Mouse (Mus musculus) spleen, adult 2 months (tissue): ENCODE results near the gene 1300017J02Rik. TPM values are rescaled to one million over a fixed set of nuclear protein-coding genes. Genes with fewer than 3 reads are reported as not detected.
"Not testable (repeated sequence)": the region's sequence is repeated elsewhere in the genome, so short reads cannot be mapped to it uniquely, and the experiment has no call there.

Experiments
- DNase-seq, 2 experiments: peaks; one replicate each; pipeline versions ENCODE4 v3.0.0 to v3.0.0-alpha.2; 2012 to 2021; ENCODE audit warnings: low spot score in 2 of 2, low read depth in 1 of 2
- H3K27ac ChIP-seq: fragments of 200-500 bp; 2 replicates; pipeline ENCODE4 v1.5.1; 2012; ENCODE audit warnings: low read length, inconsistent platforms; ENCODE audit not compliant: insufficient read depth
- H3K27me3 ChIP-seq: fragments of 200-500 bp; 2 replicates; pipeline ENCODE4 v1.6.1; 2012; ENCODE audit warnings: mild to moderate bottlenecking, moderate library complexity, low read length, inconsistent platforms; ENCODE audit not compliant: control insufficient read depth, insufficient read depth
- H3K36me3 ChIP-seq: fragments of 200-500 bp; 2 replicates; pipeline ENCODE4 v1.6.1; 2012; ENCODE audit warnings: mild to moderate bottlenecking, low read length, inconsistent platforms; ENCODE audit not compliant: control insufficient read depth, insufficient read depth
- H3K4me1 ChIP-seq: fragments of 200-500 bp; 2 replicates; pipeline ENCODE4 v1.6.1; 2011; ENCODE audit warnings: inconsistent platforms; ENCODE audit not compliant: control insufficient read depth, insufficient read depth, insufficient read length
- H3K4me3 ChIP-seq: fragments of 200-500 bp; 2 replicates; pipeline ENCODE4 v1.5.1; 2011; ENCODE audit warnings: mild to moderate bottlenecking, inconsistent platforms; ENCODE audit not compliant: insufficient read depth, insufficient read length; ENCODE audit errors: extremely low read depth
- CTCF ChIP-seq: fragments of 200-500 bp; IDR thresholded peaks from 2 replicates; pipeline ENCODE4 v1.5.1; 2011; ENCODE audit warnings: mild to moderate bottlenecking, inconsistent platforms; ENCODE audit not compliant: insufficient read depth, insufficient read length, insufficient replicate concordance; ENCODE audit errors: extremely low read depth
- POLR2A ChIP-seq: fragments of 200-500 bp; IDR thresholded peaks from 2 replicates; pipeline ENCODE4 v1.6.1; 2011; ENCODE audit warnings: low read depth, low read length, inconsistent platforms
- WGBS: fragments of 180-500 bp; shearing (Covaris S2); methylation state at CpG from one replicate; pipeline ENCODE4 v1.1.7; 2018; 5-methylcytosine and 5-hydroxymethylcytosine counted together
- polyA plus RNA-seq: library from polyadenylated mRNA; depleted of rRNA; stranded (reverse); fragments of >200 nt; gene quantifications from 2 replicates; pipeline ENCODE4 v1.2.3, GENCODE M21; 2012; rRNA removed

The 1300017J02Rik gene
- 5.5 and 8.0 TPM in 2 replicates for polyA plus RNA-seq

DNA sequence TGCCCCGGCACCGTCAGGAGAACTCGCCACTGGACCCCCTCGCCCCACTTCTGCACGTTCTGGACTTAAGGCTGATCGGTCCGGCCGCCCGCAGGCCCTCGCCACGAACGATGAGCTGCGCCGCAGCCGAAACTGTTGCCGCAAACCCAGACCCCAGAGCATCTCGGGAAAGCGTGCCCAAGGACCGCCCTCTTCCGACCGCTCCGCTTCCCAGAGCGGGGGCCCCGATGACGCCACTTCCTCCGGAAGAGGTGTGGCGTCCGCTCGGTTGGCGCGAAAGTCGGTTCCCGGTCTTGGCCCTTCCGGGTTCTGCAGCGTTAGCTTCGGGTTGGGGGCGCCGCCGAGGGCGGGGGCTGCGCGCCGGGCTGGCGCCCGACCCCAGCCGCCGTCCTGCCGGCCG is at the start of gene 1300017J02Rik, which contains the start of gene Topbp1:
1300017J02Rik (minus strand) TSS at position 156 of the 400 bp plus-strand sequence.
Topbp1 (plus strand) TSS at position 289 of the 400 bp plus-strand sequence.
- Histone ChIP-seq H3K27ac (peak within 1 kb of the TSS; percentile 97), H3K4me3 (peak within 1 kb of the TSS; percentile 93), H3K36me3 (peaks cover 8% of the 10 kb centered on the region), H3K4me1 (peaks cover 2% of the 10 kb centered on the region), H3K27me3 (no peaks in the 10 kb centered on the region)
- peak; percentile 80 to 92 for DNase-seq
- TF ChIP-seq CTCF (no peak), POLR2A (peak; percentile 95)
- WGBS: 2% methylated on average over 47 of the region's 49 CpGs

DNA sequence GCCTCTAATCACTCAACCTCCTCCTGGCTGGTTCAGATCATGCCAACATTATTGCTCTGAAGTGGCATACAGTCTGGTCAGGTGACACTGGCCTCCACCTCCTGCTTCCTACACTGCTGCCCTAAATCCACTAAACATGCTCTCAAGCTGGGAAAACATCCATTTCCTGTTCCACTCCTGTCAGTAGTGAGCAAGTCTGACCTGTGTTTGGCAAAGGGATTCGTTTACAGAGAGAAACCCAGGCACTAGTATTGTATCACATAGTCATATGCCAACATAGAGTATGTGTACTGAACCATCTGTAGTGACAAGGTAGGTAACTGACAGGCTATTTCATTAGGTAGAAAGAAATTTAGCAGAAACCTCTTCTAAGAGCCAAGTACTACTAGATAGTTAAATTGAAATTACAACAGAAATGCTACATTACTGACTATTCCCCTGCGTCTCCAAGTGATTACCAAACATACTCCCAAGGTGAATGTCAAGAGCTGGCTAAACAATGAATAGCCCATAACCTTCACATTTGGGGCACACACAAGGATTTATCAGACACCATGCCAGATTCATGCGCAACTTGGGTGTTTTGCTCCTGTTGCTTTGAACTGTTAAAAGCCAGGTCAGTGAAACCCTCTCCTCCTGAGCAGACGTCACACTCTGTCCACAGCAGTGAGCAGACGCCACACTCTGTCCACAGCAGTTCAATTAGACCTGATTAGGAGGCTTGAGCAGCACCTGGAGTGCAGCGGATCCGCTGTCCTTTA is 48.8 kb upstream of the 1300017J02Rik start:
- not testable (repeated sequence) for DNase-seq, H3K27me3 ChIP-seq, H3K4me3 ChIP-seq, H3K4me1 ChIP-seq, H3K27ac ChIP-seq
- H3K36me3 ChIP-seq: peaks cover 28% of the 10 kb centered on the region
- WGBS: 85% methylated on average over 6 of the region's 7 CpGs

DNA sequence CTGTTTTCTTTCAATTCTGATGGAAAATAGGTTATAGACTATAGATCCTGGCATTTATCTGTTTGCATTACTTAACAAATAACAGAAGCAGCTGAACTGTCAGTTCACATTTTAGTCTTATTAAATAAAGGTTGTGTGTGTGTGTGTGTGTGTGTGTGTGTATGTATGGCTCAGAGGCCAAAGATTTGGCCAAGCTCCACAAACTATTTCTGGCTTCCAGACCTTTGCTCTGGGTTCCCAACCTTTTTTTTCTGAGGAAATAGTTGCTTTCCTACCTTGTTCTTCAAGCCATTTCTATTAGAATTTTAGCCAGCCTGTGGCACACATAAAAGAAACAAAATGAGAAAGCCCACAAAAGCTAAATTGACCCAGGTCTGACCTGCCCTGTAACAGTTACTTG is 43.9 kb upstream of the 1300017J02Rik start:
- Histone ChIP-seq H3K4me1 (no peaks in the 10 kb centered on the region), H3K27me3 (no peaks in the 10 kb centered on the region), H3K27ac (no peak overlapping the region), H3K36me3 (peaks cover 26% of the 10 kb centered on the region), H3K4me3 (no peak overlapping the region)
- TF ChIP-seq POLR2A: no peak
- TF ChIP-seq CTCF: no peak
- no peak for DNase-seq

DNA sequence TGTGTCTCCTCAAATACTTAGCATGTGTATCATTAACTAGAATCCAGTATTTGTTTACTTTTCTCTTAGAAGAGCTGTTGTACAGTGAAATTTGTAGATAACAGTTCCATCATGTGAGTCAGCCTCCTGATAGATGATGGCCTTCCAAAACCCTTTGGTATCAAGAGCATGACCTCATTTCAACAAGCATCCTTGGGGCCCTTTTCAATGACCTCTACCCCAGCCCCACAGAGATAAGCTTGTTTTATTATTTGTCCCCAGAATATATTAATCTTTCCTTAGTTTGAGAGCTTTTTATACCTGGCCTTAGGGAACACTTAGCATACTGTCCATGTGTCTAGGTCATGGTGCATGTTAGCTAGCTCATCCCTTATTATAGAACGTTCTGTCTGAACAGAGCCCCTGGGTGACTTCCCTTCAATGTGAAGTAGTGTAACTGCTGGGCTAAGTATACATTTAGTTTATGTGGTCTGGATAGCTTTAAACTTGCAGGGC is 43.2 kb upstream of the 1300017J02Rik start:
- no peaks in the 10 kb centered on the region for H3K27me3 ChIP-seq
- no peak overlapping the region for H3K27ac ChIP-seq
- TF ChIP-seq CTCF (no peak), POLR2A (no peak)
- DNase-seq: no peak
- H3K4me3 ChIP-seq: no peak overlapping the region
- H3K36me3 ChIP-seq: peaks cover 31% of the 10 kb centered on the region
- H3K4me1 ChIP-seq: no peaks in the 10 kb centered on the region
- 93% methylated on average over 1 of the region's 1 CpGs for WGBS

DNA sequence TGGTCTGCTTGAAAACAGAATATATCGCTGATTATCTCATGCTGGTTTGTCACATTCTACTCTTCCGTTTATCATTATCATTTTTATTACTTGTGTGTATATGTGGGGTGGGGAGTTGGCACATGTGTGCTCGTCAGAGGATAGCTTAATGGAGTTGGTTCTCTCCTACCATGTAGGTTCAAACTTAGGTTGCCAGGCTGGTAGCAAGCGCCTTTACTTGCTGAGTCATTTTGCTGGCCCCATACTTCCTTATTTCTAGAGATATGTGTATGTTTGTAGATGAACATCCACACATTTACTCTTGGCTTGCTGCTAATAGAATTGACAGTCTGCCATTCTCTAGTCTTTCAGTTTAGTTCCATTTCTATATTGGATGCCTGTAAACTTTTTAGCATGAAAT is 42.2 kb upstream of the 1300017J02Rik start:
- Histone ChIP-seq H3K4me3 (no peak overlapping the region), H3K27me3 (no peaks in the 10 kb centered on the region), H3K36me3 (peaks cover 31% of the 10 kb centered on the region), H3K4me1 (no peaks in the 10 kb centered on the region), H3K27ac (no peak overlapping the region)
- WGBS: 75% methylated on average over 4 of the region's 4 CpGs
- no peak for TF ChIP-seq POLR2A
- TF ChIP-seq CTCF: no peak
- DNase-seq: no peak

DNA sequence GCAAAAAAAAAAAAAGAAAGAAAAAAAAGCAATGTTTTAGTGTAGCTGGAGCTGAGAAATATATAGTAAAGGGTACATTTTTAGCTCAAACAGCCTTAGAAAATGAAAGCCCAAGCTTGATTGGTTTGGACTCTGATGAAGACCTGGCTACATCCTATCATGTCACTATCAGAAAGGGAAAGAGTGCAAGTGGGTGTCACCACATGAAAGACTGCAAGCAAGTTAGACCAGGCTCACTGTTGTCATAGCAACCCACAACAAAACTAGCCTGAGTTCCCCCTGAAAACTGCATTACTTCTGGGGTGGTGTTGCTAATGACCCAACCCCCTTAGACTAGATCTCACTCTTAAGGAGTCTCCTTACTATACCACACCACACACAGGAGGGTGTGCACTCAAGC is 32.0 kb upstream of the 1300017J02Rik start:
- peaks cover 33% of the 10 kb centered on the region for H3K36me3 ChIP-seq
- no peaks in the 10 kb centered on the region for H3K4me1 ChIP-seq
- H3K4me3 ChIP-seq: no peak overlapping the region
- TF ChIP-seq CTCF (no peak), POLR2A (no peak)
- H3K27me3 ChIP-seq: no peaks in the 10 kb centered on the region
- H3K27ac ChIP-seq: no peak overlapping the region
- no peak for DNase-seq

DNA sequence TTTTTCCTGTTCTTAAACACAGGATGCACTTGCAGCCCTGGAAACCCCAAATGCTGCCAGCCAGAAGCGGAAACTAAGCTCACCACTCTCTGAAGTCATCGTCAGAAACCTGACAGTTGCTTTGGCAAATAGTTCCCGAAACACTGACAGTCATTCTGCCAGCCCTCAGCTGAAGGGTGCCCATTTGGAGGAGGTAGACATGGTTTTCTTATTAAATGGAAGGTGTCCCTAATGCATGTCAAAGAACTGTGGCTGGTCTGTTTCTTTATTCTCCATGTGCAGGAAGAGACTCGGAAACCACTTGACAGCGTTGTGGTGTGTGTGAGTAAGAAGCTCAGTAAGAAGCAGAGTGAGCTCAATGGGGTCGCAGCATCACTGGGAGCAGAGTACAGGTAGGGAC is 27.8 kb upstream of the 1300017J02Rik start:
- no peaks in the 10 kb centered on the region for H3K4me1 ChIP-seq
- no peaks in the 10 kb centered on the region for H3K27me3 ChIP-seq
- no peak overlapping the region for H3K27ac ChIP-seq
- TF ChIP-seq CTCF (no peak), POLR2A (no peak)
- no peak overlapping the region for H3K4me3 ChIP-seq
- WGBS: 62% methylated on average over 6 of the region's 6 CpGs
- H3K36me3 ChIP-seq: peaks cover 35% of the 10 kb centered on the region
- DNase-seq: no peak
